Mouse (Mus musculus) cerebral cortex, adult 2 months (tissue): Measurements from ENCODE around the gene Med16.

Experiments
- WGBS: fragments of 180-500 bp; shearing (Covaris S2); methylation state at CpG from one replicate; pipeline ENCODE4 v1.1.7; 2018; 5-methylcytosine and 5-hydroxymethylcytosine counted together

Gene Med16

GRCm38 (mm10) chr10:79860079-79860911 lies 48.4 kb downstream of the Med16 start:
- WGBS: 91% methylated on average over 26 of the region's 26 CpGs

GRCm38 (mm10) chr10:79859116-79859515 lies 49.6 kb downstream of the Med16 start:
- 61% methylated on average over 11 of the region's 11 CpGs for WGBS

- WGBS: 25% methylated on average over 17 of the region's 17 CpGs
Measured at GRCm38 (mm10) chr10:79858416-79859074, 50.2 kb downstream of the Med16 start.

- 56% methylated on average over 2 of the region's 2 CpGs for WGBS
Measured at GRCm38 (mm10) chr10:79857894-79858293, 50.8 kb downstream of the Med16 start.

- WGBS: 6% methylated on average over 4 of the region's 4 CpGs
Measured at GRCm38 (mm10) chr10:79857452-79857811, 51.3 kb downstream of the Med16 start.

GRCm38 (mm10) chr10:79856704-79857451 lies 51.8 kb downstream of the Med16 start:
- 20% methylated on average over 7 of the region's 7 CpGs for WGBS

- 16% methylated on average over 6 of the region's 6 CpGs for WGBS
Measured at GRCm38 (mm10) chr10:79856280-79856679, 52.4 kb downstream of the Med16 start.

GRCm38 (mm10) chr10:79855558-79856184 lies 53.1 kb downstream of the Med16 start:
- 2% methylated on average over 10 of the region's 10 CpGs for WGBS

GRCm38 (mm10) chr10:79854801-79855541 lies 53.8 kb downstream of the Med16 start:
- under 1% methylated on average over 83 of the region's 83 CpGs for WGBS

GRCm38 (mm10) chr10:79853860-79854795 lies 54.6 kb downstream of the Med16 start, which contains the start of gene Ptbp1:
TSS of gene Ptbp1 (plus strand) at chr10:79854427.
- under 1% methylated on average over 75 of the region's 75 CpGs for WGBS

- 2% methylated on average over 15 of the region's 15 CpGs for WGBS
Measured at GRCm38 (mm10) chr10:79853392-79853791, 55.3 kb downstream of the Med16 start.

- WGBS: 33% methylated on average over 8 of the region's 8 CpGs
Measured at GRCm38 (mm10) chr10:79852827-79853226, 55.9 kb downstream of the Med16 start.

GRCm38 (mm10) chr10:79852107-79852789 lies 56.5 kb downstream of the Med16 start:
- 37% methylated on average over 9 of the region's 9 CpGs for WGBS

GRCm38 (mm10) chr10:79851653-79852052 lies 57.1 kb downstream of the Med16 start:
- WGBS: 80% methylated on average over 3 of the region's 3 CpGs

GRCm38 (mm10) chr10:79849941-79850628 lies 58.6 kb downstream of the Med16 start:
- 78% methylated on average over 8 of the region's 8 CpGs for WGBS

GRCm38 (mm10) chr10:79846553-79846952 lies 62.2 kb downstream of the Med16 start:
- 83% methylated on average over 5 of the region's 5 CpGs for WGBS
